Mouse (Mus musculus): ENCODE results near the gene Tnni2.

Gene Tnni2

DNA sequence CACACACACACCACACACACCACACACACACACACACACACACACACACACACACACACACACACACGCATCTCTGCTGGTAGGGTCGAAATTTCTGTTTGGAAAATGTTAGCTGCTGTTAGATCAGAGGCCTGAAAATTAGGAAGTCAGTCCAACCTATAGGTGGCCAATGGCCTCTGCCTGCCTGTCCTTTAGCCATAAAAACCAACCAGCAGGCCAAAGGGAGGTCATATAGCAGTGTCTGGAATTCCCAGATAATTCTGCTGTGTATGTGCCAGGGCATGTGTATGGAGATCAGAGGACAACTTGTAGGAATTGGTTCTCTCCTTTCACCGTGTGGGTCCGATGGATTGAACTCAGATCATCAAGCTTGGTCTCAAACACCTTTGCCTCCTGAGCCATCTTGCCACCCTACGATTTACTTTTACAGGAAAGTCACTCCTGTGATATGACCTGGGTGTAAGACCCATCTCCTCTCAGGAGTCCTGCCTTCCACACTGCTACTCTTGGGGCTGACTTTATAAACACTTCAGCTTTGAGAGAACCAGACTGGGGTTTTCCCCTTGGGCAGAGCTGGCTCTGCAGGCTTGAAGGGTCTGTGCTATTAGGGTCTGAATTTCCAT, 17.2 kb downstream of the Tnni2 start:
- DNase-seq (ENCODE audit: low read depth in 1 of 2, low spot score in 2 of 2): no peak

DNA sequence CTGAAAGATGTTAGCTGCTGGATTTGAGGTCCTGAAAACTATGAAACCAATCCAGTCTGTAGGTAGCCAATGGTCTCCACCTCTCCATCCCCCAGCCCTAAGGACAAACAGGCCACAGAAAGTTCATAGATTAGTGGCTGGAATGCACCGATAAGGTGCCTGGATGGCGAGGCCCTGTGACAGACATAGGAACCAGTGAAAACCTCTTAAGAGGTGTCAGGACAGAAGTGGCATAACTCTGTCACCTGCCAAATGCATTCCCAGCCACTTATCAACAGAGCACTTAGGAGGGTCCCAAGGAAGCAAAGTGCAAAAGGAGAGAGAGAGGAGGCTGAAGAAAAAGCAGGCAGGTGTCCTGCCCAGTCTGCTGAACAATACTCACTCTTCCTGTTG, 17.7 kb downstream of the Tnni2 start:
- no peak for DNase-seq (ENCODE audit: low read depth in 1 of 2, low spot score in 2 of 2)

DNA sequence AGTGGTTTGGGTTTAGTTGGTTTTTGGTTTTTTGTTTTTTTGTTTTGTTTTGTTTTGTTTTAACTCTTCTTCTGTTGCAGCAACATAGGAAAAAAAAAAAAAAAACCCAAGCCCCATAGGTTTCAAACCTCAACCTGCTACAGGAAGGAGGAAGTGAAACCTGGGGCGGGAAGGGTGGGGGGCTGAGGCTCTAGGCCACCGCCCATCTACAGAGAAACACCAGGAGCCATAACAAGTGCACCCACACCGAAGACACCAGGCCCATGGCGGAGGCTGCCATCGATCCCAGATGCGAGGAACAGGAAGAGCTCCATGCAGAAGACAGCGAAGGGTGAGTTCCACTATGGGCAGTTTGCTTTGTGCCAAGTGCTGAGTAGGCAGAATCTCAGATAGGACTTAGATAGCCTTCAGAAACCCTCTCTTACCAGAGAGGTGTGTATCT, 19.0 kb downstream of the Tnni2 start, which contains the start of gene Lsp1:
Gene Lsp1, plus strand, starts transcription at position 174 of the 442 bp plus-strand sequence.
- no peak for DNase-seq (ENCODE audit: low read depth in 1 of 2, low spot score in 2 of 2)

DNA sequence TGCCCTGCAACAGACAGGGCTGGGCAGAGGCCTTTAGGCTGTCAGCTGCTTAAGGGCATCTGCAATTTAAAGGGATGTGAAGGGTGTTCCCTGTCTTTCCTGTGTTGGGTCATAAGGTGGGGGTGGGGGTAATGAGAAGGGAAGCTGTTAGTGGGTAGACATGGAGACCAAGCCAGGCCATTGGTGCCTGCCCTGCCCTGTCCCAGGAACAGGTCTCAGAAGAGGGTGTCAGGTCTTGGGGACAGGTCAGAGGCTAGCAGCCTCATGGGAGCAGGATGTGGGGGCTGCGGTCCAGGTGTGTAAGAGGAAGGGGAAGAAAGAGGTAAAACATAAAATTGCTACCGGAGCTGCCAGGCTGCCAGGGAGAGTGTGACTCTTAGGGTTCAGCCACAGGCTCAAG, 19.8 kb downstream of the Tnni2 start:
- DNase-seq (ENCODE audit: low read depth in 1 of 2, low spot score in 2 of 2): no peak

GRCm38 (mm10) chr7:142462190-142462589, 20.6 kb downstream of the Tnni2 start:
- DNase-seq (ENCODE audit: low read depth in 1 of 2, low spot score in 2 of 2): no peak

- peak in 1 of 2 experiments; percentile 31 for DNase-seq (ENCODE audit: low read depth in 1 of 2, low spot score in 2 of 2)
These were observed 21.0 kb downstream of the Tnni2 start for GRCm38 (mm10) chr7:142462594-142463078.

DNA sequence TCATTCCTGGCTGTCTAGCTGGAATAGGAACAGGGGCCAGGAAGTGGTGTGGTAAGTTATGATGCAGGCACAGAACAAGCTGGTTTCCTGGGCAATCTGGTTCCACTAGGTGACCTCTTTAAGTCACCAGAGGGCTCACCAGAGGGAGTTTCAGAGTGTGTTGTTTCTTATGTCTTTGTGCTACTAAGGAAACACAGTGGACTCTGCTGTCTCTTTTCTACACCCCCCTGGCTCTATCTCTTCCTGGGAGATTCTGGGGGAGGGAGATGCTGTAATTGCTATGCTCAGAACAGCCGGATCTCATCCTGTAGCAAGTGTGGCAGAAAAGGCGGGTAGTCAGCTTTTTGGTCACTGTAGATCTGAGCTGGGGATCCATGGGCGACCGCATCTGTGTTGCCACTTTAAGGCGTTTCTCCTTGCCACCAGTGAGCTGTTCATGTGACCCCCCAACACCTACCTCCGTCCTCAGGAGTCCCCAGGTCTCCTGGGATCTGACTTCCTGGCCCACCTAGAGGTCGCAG, 28.6 kb downstream of the Tnni2 start:
- no peak for DNase-seq (ENCODE audit: low read depth in 1 of 2, low spot score in 2 of 2)

DNA sequence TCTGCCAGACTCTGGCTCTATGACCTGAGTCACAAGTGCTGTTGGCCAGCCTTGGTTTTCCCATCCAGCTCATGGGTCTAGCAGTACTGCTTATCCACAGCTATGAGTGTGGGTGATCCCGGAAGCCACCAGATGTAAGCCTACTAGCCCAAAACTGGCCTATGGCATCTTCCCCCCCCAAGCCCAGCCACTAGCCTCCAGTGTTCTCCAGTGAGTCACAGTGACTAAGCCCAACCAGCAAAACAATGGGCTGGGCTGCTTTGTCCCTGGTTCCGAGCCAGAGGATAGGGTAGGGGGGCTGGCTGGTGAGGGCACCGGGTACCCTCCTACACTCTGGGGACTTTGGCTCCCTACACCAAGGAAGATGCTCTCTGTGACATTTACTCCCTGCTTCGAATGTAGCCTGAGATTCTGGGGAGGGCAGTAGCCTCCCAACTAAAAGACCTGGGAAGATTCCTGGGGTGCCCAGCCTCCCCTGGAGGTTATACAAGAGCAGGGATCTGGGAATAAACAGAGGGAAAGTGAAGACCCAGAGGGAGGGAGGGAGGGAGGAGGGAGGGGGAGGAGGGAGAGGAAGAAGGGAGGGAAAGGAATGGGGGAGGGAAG, 29.3 kb downstream of the Tnni2 start:
- DNase-seq (ENCODE audit: low read depth in 1 of 2, low spot score in 2 of 2): no peak

- no peak for DNase-seq (ENCODE audit: low read depth in 1 of 2, low spot score in 2 of 2)
These were observed 29.8 kb downstream of the Tnni2 start for GRCm38 (mm10) chr7:142471414-142471861.

GRCm38 (mm10) chr7:142471884-142472570, 30.4 kb downstream of the Tnni2 start:
- no peak for DNase-seq (ENCODE audit: low read depth in 1 of 2, low spot score in 2 of 2)

- DNase-seq (ENCODE audit: low read depth in 1 of 2, low spot score in 2 of 2): no peak
These were observed 31.3 kb downstream of the Tnni2 start for GRCm38 (mm10) chr7:142472936-142473335.

GRCm38 (mm10) chr7:142473476-142473875, 31.9 kb downstream of the Tnni2 start:
- no peak for DNase-seq (ENCODE audit: low read depth in 1 of 2, low spot score in 2 of 2)

DNA sequence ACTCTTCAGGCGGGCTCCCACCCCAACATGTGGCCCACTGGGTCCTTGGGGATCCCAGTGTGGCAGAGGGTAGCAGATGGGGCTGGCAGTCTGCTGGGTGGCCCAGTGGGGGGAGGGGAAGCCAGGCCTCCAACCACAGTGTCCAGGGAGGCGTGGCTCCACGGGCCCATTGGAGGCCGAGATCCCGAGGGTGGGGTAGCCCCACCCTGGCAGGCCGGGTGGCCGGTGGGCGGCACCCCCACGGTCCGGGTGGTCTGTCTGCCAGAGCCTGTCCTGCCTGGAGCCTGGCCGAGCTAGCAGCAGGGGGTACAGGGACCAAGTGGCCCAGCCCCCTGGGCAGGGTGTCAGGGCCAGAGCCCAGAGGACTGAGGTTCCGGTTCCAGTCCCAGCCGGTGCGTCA, 33.2 kb downstream of the Tnni2 start:
- no peak for DNase-seq (ENCODE audit: low read depth in 1 of 2, low spot score in 2 of 2)

- DNase-seq (ENCODE audit: low read depth in 1 of 2, low spot score in 2 of 2): no peak
These were observed 34.0 kb downstream of the Tnni2 start for GRCm38 (mm10) chr7:142475641-142476040.

DNA sequence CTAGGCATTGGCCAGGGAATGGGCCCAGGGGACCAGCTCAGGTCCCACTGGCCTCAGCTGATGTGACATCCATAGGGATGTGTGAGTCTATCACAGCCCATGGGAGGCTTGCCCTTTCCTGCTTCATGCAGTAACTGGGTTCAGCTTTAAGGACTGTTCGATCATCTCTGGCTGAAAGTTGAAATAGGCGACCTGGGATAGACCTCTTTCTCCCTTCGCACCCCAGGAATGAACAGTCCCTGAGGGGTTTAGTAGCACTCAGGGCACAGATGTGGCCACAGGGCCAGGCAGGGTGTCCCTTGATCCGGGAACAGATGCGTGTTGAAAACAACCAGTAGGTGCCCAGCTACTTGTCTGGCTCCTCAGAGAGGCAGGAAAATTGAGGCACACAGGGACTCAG, 34.7 kb downstream of the Tnni2 start:
- no peak for DNase-seq (ENCODE audit: low read depth in 1 of 2, low spot score in 2 of 2)

GRCm38 (mm10) chr7:142476795-142477452, 35.3 kb downstream of the Tnni2 start:
- no peak for DNase-seq (ENCODE audit: low read depth in 1 of 2, low spot score in 2 of 2)

DNA sequence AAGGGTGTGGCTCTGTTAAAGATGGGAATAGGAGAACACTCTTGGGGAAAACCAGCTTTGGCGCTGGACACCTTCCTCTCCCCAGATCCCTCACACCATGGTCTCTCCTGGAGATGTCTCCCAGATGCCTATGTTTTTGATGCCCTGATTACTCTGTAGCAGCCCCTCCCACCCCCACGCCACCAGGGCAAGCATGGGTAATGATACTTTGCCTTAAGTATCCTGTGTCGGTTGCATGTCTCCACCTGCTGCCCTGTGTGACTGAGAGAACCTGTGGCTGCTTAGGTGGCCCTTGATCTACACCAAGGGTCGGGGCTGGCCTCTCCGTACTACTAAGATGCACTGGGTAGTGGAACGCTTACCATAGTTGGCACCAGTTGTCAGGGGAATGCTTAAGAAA, 36.4 kb downstream of the Tnni2 start:
- DNase-seq (ENCODE audit: low read depth in 1 of 2, low spot score in 2 of 2): no peak

GRCm38 (mm10) chr7:142478574-142478973, 37.0 kb downstream of the Tnni2 start:
- no peak for DNase-seq (ENCODE audit: low read depth in 1 of 2, low spot score in 2 of 2)

GRCm38 (mm10) chr7:142479307-142479706, 37.7 kb downstream of the Tnni2 start:
- no peak for DNase-seq (ENCODE audit: low read depth in 1 of 2, low spot score in 2 of 2)

GRCm38 (mm10) chr7:142479886-142480285, 38.3 kb downstream of the Tnni2 start:
- DNase-seq (ENCODE audit: low read depth in 1 of 2, low spot score in 2 of 2): no peak

GRCm38 (mm10) chr7:142480661-142481060, 39.1 kb downstream of the Tnni2 start:
- no peak for DNase-seq (ENCODE audit: low read depth in 1 of 2, low spot score in 2 of 2)

All from monocyte, adult 2 months (primary cell).